Mouse (Mus musculus): ENCODE data around the gene 2210011C24Rik. TPM values are rescaled to one million over a fixed set of nuclear protein-coding genes. Genes with fewer than 3 reads are reported as not detected.
A peak's percentile ranks its signal among the peaks of the same experiment; 100 is the strongest.
"Not testable (repeated sequence)": the region's sequence is repeated elsewhere in the genome, so short reads cannot be mapped to it uniquely, and the experiment has no call there.

2210011C24Rik gene
- total RNA-seq, 2 experiments from 2014 or later = 0.65 to 1.2 TPM

DNA sequence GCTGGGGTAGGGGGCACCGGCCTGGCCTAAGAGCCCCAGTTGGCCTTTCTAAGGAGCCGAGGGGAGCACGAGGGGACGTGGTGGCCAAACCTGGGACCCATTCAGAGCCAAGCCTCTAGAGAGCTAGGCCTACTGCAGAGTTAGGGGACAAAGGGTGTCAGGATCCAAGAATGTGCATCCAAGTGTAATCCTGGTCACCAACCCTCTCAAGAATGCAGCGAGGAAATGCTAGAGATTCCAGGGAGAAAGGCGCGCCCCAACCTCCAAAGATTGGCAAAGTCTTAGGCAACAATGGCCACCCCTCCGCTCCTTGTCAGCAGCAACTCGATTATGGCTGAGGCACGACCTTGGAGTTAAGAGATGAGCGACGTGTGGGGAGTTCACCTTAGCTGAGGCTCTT, 9.6 kb upstream of the 2210011C24Rik start:
- peak in 1 of 2 experiments; percentile 6 for DNase-seq (ENCODE audit: low spot score in 2 of 2)

DNA sequence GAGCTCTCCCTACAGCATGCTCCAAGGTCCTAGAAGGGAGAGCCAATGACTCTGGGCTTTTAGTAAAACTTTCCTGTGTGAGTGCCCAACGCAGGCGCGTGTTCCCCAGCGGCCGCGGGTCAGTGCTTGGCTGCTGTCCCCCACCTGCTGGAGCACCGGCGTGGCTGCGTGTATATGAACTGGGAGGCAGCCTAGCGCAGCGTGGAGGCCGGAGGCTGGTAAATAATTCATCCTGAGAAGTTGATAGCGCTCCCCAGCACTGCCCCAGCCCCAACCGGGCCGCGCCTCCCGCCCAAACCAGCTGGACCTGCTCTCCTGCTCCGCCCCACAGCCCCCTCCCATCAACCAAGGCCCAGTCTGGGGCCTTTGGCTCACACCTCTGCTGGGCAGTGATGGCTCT, 9.1 kb upstream of the 2210011C24Rik start, which contains the start of gene Palm3:
TSS of gene Palm3 (plus strand) at position 376 of the 400 bp plus-strand sequence.
- no peak for DNase-seq (ENCODE audit: low spot score in 2 of 2)

DNA sequence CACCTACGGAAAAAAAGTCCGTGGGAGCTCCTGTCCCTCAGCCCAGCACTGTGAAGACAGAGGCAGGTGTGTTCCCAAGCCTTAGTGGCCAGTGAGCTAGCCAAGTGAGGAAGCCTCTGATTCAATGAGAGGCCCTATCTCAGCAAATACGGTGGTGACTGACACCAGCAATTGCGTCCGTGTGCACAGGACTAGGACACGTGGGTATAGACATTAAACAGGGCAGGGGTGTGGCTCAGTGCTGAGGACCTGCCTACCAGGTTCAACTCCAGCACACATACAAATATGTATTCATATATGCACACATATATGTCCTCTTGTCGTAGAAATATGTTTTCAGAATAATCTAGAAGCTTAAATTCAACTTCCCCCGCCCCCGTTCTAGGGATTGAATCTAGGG, 7.8 kb upstream of the 2210011C24Rik start:
- no peak for DNase-seq (ENCODE audit: low spot score in 2 of 2)

DNA sequence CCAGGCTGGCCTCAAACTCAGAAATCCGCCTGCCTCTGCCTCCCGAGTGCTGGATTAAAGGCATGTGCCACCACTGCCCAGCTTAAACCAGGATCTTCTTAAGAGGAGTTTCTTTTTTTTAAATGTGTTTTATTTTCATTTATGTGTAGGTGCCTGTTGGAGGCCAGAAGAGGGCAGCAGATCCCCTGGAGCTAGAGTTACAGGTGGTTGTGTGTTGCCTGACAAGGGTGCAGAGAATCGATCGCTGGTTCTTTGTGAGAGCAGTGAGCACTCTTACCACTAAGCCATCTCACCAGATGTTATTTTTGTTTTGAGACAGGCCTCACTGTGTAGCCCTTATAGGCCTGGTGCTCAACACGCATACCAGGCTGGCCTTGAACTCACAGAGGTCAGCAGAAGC, 3.9 kb upstream of the 2210011C24Rik start:
- no peak for DNase-seq (ENCODE audit: low spot score in 2 of 2)

DNA sequence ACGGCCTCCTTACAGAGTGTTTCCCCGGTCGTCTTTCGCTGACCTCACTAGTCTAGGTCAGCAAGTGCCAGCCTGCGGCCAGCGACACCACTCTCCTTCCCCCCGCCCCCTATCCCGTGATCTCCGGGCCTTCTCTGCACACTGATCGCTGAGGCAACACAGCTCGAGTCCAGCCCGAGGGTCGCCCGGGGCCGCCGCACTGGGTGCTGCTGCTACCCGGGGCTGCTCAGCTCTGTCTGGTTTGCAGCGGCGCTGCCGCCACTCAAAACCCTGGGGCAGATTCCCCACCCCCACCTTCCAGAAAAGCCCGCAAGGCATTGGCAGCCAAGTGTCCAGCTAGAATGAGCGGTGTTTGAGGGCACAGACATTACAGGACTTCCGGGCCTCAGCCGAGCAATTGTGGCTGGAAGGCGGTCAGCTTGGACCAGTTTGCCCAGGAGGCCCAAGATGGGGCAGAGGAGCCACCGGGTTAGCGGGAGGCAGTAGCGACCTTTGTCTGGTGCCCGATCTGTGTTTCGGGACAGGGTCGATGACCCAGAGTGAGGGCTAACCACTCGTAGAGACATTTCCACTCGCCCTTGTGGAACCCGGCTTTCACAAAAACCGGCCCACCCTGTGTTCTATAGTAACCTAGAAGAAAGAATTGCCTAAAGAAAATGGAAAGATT, 661 bp upstream of the 2210011C24Rik start:
- DNase-seq (ENCODE audit: low spot score in 2 of 2) = no peak

DNA sequence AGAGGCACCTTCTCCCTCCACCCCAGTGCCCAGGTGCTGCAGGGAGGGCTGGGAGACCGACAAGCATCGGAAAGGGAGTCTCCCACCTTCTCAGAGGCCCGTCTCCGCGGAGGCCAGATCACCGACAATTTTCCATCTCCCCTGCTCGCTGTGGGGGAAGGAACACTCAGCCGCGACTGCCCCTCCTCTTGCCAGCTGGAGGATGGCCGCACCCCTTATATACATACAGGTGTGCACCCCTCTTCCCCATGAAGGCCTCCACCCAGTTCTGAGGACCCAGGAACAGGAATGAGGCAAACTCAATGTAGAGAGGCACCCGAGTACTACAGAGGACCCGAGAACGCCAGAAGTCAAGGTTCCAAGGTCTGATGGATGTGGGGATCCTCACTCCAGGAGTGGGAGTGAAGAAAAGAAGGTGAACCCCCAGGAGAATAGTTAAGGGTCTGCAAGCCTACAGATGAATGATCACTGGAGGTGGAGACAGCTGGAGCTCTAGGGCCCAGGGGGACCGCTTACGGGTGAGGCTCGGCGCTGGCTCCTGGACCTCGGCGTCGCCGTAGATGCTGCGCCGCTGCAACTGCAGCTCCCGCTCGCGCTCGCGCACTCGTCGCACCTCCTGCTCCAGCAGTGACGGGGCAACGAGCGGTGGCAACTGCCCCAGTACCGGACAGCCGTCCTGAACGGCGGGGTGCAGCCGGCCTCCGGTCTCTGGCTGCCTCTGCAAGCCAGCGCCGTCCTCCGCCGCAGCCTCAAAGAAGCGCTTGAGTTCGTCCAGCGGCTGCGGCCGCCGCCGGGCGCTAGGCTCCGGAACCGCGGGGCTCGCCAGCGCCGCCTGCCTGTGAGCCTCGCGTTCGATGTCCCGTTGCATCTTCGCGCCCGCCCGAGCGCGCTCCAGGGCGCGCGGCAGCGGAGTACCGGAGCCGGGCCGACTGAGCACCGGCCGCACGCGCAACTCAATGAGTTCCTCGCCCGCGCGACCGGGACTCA, 1.1 kb downstream of the 2210011C24Rik start:
- DNase-seq (ENCODE audit: low spot score in 2 of 2) = peak; percentile 61 to 79

DNA sequence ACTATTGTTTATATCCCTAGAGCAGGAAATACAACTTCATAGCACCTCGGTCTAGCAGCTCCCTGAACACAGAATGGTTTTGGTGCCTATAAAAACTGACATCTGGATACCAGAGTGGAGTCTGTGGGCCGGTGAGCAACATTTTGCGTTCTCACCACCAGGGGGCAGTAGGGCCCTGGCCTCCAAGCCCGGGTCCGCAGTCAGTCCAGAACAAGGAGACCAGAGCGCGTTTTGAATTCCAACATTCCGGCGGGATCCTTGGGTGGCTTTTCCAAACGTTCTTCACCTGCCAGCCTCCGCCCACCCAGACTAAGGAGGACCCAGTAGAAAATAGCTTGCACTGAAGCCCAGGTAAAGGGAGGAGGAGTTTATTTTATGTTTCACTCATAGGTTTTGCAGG, 2.1 kb downstream of the 2210011C24Rik start:
- peak; percentile 81 to 88 for DNase-seq (ENCODE audit: low spot score in 2 of 2)

DNA sequence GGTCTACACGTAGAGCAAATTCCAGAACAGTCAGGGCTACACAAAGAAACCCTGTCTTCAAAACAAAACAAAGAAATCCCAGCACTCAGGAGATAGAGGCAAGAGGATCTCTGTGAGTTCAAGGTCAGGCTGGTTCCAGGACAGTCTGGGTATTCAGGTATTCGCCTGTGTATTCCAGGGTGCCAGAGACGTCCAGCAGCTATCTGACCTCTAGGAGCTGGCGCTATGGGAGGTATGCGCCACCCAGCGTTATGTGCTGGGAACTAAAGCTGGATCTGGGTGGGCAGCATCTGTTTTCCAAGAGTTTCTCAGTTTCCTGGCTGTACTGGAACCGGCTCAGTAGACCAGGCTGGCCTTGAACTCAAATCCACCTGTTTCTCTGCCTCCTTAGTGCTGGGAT, 3.6 kb downstream of the 2210011C24Rik start:
- no peak for DNase-seq (ENCODE audit: low spot score in 2 of 2)

DNA sequence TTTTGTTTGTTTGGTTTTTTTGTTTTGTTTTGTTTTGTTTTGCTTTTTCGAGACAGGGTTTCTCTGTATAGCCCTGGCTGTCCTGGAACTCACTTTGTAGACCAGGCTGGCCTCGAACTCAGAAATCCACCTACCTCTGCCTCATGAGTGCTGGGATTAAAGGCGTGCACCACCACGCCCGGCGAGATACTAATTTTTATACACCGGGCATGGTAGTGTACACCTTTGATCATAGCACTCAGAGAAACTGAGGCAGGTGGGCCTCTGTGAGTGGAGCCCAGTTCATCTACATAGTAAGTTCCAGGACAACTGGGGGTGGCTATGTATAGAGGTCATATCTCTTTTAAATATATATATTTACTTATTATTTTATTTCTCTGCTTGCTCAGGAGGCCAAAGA, 6.5 kb downstream of the 2210011C24Rik start:
- DNase-seq (ENCODE audit: low spot score in 2 of 2) = not testable (repeated sequence)

DNA sequence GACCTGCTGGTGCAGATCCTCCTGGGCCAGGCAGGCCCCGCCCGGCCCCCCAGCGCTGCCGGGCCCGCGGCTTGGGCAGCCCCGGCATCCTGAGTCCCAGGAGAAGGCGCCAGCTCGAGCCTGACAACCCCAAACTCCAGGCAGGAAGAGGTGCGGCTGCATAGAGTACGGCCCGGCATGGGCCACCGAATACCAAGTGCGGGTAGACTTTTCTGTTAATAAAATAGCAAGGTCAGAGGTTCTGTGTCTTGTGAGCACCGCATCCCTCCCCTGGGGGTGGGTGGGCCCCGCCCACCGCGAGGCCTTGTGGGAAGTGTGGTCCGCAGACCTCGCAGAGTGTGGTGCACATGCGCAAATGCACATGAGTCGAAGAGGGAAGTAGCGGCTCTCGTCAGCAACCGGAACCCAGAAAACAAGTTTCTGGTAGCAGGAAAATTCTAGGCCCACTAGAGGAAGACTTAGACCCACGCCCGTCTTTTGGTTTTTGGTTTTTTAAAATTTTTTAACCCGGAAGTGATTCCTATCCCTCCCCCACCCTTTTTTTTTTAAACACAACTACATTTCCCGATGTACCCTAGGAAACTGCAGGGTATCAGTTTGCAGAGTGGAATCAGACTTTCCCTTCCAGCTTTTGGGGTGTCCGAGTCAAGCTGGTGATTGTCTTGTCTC, 7.3 kb downstream of the 2210011C24Rik start:
- DNase-seq (ENCODE audit: low spot score in 2 of 2) = peak; percentile 88 to 95

DNA sequence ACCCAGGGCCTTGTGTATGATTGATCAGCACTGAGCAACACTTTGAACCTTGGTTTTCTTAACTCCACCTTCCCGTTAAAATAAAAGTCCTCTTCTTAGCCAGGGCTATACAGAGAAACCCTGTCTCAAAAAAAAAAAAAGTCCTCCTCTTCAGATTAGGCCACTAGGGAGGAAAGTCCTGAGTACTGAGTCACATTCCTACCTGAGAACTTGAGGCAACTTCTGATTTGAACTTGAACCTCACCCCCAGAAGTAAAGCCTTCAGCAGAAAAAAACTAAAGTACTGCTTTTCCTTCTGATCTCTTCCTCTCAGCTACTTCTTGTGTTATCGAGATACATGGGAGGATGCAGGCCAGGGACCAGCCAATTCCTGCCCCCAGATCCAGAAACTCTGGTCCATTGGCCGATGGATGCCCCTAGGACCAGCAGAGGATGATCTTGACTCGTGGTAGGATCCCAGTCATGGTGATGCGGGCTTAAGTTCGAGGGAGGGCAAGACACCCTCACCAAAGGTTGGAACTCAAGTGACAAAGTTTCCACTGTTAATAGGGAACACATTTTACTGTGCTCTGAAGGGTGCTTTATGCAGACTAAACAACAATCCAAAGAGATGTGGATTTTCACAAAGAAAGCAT, 8.2 kb downstream of the 2210011C24Rik start:
- DNase-seq (ENCODE audit: low spot score in 2 of 2) = no peak

DNA sequence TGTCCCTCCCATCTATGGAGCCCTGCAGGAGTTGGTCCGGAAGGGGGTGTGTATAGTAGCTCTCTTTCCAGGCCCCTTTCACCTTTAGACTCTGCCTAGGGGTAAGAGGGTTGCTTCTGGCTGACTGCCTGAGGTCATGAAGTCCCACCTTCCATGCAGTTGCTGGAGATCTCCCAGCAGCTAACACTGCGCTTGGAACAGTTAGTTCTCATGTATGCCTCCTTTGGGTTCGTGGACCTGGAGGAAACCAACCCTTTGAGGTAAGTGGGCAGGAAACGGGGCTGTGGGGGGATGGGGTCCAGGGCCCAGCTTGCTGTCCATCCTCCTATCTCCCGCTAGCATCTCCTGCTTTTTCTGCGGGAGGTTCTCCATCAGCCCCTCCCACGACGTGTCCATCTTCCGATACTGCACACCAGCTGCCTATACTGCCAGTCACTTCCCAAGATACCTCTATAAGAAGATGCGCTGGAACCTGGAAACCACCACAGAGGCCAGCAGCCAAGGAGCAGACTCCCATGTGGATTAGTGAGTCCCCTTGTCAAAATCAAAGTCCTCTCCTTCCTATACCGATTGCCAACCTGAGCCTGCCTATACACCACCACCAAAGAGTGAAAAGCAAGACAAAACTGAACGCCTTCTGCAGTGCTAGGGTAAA, 8.9 kb downstream of the 2210011C24Rik start:
- DNase-seq (ENCODE audit: low spot score in 2 of 2) = no peak

DNA sequence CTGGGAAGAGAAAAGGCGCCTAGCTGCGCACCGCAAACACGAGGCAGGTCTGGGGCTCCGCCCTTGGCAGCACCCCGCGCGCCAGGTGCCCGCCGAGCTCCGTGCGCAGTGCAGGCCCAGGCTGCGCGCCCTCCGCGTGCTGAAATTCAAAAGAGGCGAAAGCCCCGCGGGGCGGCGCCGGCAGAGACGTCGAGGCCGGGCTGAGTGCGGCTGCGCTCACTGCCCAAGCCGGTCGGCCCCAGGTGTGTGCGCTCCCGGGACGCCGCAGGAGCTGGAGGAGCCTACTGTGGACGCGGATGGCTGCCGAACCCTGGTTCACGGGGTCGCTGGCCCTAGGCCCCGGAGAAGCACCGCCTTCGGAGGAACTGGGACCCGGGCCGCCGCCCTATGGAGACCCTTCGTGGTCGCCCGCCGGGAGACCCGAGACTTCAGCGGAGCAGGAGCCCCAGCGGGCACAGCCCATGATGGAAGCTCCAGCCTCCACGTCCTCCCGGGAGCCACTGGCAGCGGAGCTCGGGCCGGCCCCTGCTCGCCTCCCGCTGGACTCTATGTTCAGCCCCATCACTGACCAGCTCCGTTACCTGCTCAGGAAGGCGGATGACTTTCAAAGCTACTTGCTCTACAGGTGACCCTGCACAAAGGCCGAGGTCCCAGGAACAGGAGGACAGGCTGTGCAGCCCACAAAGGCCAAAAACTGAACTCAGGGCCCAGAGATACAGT, 10.5 kb downstream of the 2210011C24Rik start, which contains the start of gene 1700067K01Rik:
TSS of gene 1700067K01Rik (plus strand) at position 222 of the 720 bp plus-strand sequence.
- no peak for DNase-seq (ENCODE audit: low spot score in 2 of 2)

DNA sequence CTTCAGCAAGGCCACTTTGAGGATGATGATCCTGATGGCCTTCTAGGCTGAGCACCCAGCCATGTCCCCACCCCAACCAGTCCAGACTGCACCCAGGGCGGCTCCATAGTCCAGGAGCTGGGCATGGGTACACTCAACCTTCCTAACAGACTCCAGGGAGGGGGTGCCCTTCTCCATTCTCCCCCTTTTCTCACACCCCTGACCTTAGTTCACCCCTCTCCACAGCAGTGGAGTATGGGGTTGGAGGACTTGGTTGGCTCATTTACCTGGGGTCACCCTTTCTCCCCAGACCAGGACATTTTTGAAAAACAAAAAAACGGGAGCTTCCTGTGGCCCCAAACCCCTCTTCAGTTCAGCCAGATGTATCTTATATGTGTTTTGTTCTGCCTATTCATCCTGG, 12.1 kb downstream of the 2210011C24Rik start:
- DNase-seq (ENCODE audit: low spot score in 2 of 2) = no peak

DNA sequence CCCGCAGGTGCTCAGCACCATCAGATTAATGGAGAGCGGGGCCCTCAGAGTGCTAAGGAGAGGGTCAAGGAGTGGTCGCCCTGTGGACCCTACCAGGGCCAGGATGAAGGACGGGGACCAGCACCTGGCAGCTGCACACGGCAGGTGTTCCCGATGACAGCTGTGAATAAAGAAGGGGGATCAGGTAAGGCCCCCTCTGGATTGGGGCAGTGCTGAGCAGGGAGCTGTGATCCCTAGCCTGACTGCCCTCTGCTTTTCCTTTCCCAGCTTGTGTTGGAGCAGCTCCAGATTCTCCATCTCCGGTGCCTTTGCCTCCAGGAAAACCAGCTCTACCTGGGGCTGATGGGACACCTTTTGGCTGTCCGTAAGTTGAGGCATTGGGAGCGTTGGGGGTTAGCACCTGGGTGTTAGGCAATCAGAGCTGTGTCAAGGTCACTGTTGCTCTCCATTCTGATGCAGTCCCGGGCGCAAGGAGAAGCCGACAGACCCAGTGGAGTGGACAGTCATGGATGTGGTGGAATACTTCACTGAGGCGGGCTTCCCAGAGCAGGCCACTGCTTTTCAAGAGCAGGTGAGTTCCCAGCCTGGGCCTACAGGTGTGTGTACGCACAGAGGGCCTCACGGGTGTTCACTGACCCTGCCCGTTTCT, 12.8 kb downstream of the 2210011C24Rik start:
- DNase-seq (ENCODE audit: low spot score in 2 of 2) = no peak

DNA sequence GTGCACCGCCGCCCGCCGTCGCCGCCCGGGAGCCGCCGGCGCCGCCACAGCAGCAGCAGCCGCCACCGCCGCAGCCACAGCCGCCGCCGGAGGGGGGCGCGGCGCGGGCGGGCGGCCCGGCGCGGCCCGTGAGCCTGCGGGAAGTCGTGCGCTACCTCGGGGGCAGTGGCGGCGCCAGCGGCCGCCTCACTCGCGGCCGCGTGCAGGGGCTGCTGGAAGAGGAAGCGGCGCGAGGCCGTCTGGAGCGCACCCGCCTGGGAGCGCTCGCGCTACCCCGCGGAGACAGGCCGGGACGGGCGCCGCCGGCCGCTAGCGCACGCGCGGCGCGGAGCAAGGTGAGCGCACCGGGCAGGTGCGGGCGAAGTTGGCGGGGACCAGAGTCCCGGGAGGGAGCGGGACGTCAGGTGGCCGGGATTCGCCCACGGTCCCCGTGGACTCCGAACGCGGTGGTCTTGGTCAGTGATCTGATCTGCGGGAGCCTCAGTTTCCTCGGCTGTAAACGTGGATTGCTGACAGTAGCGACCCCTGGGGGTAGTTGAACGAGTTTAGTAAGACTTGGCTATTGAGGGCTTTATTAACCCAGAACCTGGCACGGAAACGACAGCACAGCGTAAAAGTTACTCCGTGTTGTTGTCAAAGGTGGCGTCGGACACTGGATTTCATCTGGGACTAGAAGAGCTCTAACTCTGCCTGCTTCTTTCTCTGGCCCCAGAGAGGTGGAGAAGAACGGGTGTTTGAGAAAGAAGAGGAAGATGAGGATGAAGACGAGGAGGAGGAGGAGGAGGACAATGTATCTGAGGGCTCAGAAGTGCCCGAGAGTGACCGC, 13.5 kb downstream of the 2210011C24Rik start:
- peak in 1 of 2 experiments; percentile 58 for DNase-seq (ENCODE audit: low spot score in 2 of 2)

DNA sequence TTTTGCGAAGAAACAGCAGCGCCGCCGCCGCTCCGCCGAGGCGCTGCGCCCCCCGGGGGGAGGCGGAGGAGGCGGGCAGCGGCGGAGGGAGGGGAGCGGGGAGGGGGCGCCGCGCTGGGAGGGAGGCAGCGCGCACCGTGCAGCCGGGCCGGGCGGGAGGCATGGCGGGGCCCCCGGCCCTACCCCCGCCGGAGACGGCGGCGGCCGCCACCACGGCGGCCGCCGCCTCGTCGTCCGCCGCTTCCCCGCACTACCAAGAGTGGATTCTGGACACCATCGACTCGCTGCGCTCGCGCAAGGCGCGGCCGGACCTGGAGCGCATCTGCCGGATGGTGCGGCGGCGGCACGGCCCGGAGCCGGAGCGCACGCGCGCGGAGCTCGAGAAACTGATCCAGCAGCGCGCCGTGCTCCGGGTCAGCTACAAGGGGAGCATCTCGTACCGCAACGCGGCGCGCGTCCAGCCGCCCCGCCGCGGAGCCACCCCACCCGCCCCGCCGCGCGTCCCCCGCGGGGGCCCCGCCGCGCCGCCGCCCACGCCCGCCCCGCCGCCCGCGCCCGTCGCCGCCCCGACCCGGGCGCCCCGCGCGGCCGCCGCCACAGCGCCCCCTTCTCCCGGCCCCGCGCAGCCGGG, 14.3 kb downstream of the 2210011C24Rik start, which contains the start of gene Samd1:
TSS of gene Samd1 (plus strand) at position 162 of the 631 bp plus-strand sequence.
- DNase-seq (ENCODE audit: low spot score in 2 of 2) = peak in 1 of 2 experiments; percentile 66
